Mouse (Mus musculus): ENCODE measurements at regions not wholly inside any gene's neighbourhood (a gene's known extent, or its start where the extent isn't known, plus 50 kb on each side); places are given as distances from the start of the nearest gene placed in this dataset.

DNA sequence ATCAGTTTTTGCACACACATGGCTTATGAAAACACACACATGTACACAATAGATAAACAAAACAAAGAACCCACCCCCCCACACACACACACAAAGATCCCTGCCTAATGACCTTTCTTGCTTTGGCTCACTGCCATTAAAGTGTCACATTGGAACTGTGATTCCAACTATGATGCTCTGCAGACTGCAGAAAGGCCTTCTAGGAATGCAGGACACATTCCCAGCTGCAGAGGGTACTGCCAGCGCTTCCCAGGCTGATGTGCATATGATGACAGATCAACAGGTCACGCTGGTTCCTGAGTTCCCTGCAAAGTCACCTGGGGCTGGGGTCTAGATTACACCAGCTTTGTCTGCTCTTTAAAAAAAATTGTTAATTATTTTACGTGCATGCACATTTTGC lies 68.1 kb upstream of the Ppm1j start:
- no peak for TF ChIP-seq CTCF (IDR thresholded peaks at IDR 0.05; ENCODE audit: extremely low read depth, insufficient read depth, low read length)
- TF ChIP-seq POLR2A (IDR thresholded peaks at IDR 0.05; ENCODE audit: extremely low read depth, insufficient read depth, low read length), result no peak
